Mouse (Mus musculus): ENCODE results near the gene Hist1h4c. TPM values are rescaled to one million over a fixed set of nuclear protein-coding genes. Genes with fewer than 3 reads are reported as not detected.

The Hist1h4c gene
- total RNA-seq (2022), result 10 to 100 TPM; 37.9 to 55.9 (median 45.3) TPM

DNA sequence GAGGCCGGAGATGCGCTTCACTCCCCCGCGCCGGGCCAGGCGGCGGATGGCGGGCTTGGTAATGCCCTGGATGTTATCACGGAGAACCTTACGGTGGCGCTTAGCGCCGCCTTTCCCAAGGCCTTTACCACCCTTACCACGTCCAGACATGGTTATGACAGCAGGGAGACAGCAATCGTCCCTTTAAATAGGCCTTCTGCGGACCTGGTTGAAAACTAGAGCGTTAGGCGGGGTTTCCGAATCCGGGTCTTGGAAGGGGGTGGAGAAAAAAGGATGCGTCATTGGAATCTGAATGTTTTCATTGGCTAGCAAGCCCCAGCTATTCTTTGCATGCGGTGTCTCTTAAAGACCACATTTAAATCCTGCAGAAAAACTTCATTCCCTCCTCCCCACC, at the start of gene Hist1h4c:
Hist1h4c (minus strand) TSS at position 155 of the 394 bp plus-strand sequence.
- DNase-seq (ENCODE audit: low spot score), result peak; percentile 100

DNA sequence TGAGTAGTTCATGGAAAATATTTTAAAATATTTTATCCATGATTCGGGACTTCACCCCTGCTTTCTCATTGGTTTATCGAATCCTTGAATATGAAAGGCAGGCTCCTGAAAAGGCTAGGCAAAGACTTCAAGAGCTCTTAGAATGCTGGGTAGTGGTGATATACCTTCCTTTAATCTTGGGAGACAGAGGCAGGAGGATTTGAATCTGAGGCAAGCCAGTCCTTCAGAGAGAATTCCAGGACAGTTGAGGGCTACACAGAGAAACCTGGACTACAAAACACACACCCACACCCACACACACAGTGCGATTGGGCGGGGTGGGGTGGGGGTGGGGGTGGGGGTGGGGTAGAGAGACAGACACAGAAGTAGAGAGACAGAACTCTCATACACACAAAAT, 49.6 kb upstream of the Hist1h4c start:
- DNase-seq (ENCODE audit: low spot score), result no peak

DNA sequence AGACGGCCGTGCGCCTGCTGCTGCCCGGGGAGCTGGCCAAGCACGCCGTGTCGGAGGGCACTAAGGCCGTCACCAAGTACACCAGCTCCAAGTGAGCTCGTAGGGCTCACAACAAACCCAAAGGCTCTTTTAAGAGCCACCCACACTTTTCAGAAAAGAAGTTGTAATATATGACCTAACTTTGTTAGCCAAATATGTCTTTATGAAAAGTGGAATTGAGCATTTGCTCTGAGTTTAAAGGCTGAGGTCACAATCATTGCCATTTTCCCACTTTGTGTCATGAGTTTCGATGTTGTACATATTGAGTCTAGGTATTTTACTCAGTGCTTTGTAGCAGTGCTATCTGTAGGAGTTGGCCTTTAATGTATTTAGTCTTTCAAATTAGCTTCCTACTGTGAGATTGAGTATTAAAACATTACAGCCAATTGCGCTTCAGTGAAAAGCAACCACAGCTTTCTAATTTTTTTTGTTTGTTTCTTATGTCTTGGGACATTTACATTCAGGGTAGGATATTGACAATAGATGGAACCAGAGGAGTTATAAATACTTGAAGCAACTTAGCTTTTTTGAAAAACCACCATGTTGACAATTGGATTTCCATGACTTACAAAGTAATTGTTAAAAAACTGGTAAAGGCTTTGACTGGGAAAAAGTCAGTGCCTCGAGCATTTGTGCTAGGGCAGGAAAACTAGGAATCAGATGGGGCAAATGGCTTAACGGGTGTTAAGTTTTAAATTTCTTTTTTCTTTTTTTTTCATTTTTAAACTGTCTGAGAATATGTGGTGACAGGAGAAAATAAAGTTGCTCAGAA, 49.0 kb upstream of the Hist1h4c start:
- DNase-seq (ENCODE audit: low spot score), result no peak

DNA sequence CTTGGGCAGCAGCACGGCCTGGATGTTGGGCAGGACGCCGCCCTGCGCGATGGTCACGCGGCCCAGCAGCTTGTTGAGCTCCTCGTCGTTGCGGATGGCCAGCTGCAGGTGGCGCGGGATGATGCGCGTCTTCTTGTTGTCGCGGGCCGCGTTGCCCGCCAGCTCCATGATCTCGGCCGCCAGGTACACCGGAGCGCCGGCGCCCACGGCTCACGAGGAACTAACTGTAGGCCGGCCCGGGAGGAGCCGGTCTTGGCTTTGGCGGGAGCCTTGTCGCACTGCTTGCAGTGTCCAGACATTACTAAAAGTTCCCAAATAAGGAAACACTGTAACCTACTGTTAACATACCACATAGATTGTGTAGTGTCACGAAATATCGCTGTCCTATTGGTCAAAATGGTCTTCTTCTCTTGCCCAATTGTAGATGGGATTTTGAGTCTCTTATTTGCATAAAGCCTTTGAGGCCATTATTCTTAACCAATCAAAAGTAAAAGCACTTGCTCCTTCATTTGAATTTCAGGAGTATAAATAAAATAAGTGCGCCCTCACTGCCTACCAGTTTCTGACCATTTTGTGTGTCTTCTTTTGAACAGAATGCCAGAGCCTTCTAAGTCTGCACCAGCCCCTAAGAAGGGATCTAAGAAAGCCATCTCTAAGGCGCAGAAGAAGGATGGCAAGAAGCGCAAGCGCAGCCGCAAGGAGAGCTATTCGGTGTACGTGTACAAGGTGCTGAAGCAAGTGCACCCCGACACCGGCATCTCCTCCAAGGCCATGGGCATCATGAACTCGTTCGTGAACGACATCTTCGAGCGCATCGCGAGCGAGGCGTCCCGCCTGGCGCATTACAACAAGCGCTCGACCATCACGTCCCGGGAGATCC, 48.2 kb upstream of the Hist1h4c start, which contains the start of gene Hist1h2bb:
Hist1h2bb (plus strand) TSS at position 534 of the 880 bp plus-strand sequence.
- peak; percentile 94 for DNase-seq (ENCODE audit: low spot score)

DNA sequence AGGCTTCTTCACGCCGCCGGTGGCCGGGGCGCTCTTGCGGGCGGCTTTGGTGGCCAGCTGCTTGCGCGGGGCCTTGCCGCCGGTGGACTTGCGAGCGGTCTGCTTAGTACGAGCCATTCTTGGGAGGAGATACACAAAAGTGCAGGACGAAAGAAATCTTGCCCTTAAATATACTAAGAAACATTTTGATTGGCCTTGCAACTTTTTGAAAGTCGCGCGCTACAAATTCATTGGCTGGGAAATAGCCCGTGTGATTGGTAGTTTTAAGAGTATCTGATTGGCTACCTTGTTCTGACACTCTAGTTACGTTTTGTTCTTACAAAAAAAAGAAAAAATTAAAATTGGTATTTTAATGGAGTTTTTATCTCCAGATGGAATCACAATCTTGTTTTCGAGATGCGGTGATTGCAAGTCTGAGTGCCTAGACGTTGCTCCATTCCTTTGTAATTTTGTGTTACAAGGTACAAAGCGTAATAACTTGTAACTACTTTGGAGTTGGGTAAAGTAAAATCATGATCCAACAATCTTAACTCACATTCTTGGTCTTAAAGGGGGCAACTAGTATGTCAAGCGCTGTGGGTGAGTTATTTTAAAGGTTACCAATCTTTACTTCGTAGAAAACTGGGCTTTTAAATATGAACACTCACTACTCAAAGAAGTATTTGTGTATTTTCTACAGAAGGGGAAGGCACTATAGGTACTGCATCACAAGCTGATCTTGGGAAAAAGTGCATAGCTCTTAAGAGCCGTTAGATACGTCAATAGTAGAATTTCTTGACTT, 47.3 kb upstream of the Hist1h4c start, which contains the start of gene Hist1h3c:
Hist1h3c (minus strand) TSS at position 222 of the 781 bp plus-strand sequence.
- DNase-seq (ENCODE audit: low spot score), result peak; percentile 87

DNA sequence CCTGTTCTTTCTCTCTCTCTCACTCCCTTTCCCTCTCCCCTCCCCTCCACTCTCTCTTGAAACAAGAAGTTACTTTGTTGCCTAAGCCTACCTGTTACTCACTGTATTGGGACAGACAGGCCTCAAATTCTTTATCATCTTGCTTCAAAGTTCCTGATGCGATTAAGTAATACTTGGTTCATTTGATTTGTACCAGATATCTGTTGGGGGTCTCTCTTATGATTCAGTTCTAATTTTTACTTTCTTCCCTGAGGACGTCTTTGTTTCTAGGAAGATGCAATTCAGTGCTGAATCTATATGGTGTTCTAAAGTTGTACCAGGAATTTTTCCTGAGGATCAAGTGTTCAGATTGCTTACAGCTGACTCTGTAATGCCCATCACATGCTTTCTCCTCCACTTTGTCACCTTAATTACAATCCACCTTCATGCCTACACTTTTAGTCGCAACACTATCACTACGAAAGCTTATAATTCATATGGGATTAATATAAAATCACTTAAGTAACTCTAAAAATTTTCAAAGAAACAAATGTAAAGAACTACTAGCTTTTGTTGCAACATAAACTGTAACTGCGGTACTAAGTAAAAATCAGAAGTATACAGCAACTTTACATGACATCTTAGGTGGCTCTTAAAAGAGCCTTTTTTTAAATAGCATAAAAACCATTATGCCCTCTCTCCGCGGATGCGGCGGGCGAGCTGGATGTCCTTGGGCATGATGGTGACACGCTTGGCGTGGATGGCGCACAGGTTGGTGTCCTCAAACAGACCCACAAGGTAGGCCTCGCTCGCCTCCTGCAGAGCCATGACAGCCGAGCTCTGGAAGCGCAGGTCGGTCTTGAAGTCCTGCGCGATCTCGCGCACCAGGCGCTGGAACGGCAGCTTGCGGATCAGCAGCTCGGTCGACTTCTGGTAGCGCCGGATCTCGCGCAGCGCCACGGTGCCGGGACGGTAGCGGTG, 46.4 kb upstream of the Hist1h4c start:
- DNase-seq (ENCODE audit: low spot score), result no peak

DNA sequence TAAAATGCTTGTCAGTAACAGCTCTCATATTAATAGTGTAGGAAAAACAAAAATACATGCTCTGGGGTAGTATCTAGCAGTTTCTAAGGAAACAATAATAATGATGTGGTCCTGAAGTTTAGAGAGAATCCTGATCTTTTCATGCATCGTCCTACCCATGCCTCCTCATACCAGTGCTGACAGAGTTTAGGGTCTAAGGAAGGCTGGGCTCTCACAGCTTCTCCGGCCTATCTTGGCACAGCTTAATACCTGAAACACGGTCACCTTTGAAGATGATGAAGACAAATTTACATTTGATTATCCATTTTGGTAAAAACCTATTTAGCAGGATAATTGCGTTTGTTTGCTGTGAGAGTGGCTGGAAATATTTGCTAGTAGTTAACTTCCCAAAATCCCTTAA, 45.7 kb upstream of the Hist1h4c start:
- no peak for DNase-seq (ENCODE audit: low spot score)

DNA sequence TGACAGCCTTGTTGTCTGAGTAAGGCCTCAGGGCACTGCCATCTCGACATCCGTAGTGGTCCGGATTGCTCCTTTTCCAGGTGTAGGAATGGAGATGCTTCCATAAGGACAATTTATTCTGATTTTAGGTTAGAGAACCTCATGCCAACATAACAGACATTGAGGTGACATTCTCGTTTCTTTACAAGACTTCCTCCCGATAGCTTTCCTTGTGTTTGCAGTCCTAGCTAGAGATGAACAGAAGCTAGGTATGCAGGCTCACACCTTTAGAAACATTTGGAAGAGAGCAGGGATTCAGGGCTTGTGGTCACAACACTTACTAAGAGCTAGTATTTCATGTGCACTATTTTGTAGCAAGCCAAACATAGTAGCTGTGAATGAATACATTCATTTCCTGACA, 45.0 kb upstream of the Hist1h4c start:
- DNase-seq (ENCODE audit: low spot score), result no peak

DNA sequence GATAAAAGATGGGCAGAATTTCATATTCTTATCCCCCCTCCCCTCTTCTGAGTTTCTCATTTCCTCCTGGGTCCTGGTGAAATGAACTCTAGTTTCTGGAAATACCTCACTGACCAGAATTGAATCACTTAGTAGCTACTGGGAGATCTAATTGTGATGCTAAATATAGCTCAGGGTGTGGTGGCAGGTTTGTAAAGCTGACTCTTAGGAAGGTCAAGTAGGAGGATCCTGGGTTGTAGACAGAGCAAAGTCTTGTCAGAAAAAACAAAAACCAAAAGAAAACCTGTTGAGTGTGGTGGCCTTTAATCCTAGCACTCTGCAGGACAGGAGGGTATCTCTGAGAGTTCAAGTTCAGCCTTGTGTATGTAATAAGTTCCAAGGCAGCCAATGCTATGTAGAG, 43.8 kb upstream of the Hist1h4c start:
- no peak for DNase-seq (ENCODE audit: low spot score)

DNA sequence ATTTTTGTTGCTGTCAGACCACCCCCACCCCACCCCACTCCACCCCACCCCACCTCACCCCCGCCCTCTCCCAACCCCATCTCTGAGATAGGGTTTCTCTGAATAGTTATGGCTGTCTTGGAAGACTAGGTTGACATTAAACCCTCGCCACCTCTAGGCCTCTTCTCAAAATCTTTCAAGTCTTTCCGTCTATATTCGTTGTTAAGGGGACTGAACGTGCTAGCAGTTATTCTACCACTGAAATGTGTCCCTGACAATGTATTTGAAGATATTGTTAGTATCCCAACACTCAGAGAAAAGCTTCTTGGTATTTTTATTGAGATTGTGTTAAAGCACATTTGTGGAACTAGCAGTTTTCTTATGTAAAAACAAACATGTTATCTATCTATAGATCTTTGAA, 42.7 kb upstream of the Hist1h4c start:
- no peak for DNase-seq (ENCODE audit: low spot score)

DNA sequence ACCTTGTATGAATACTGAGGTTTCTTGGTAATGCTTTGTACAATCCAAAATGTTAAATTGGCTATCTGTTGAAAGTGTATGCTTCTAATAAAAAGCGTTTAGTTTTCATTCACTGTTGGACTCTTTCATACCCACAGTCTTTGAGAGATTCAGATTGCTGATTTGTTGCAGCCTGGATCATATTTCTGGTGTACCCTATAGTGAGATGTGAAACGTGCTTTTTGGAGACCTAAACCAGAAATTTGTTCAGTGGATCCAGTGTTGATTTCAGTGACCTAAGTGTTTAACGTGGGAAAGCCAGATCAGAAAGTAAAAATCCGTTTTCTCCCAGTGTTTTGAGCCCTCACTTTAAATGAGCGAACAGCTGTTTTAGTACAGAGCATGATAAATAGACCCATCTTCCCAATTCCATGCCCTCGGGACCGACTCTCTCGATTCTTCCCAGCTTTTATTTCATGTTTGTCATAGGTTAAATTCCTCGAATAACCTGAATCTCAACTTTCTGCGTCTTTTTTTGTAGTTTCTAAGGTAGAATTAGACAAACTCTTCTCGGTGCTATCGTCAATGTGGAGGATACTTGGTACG, 42.1 kb upstream of the Hist1h4c start:
- no peak for DNase-seq (ENCODE audit: low spot score)

DNA sequence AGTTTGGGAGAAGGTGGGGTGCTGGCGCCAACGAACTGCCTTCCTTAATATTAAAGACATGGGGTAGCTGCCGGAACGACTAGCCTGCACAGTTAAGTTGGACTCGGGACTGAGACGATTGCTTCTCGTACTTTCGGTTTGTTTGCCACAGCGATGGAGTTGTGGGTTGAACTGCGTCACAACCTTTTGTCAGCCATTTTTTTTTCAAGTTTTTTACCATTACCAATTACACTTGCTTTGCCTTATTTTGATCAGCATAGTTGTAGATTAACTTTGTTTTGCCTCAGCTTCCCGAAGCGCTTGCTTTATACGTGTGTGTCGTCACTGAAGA, 41.6 kb upstream of the Hist1h4c start:
- DNase-seq (ENCODE audit: low spot score), result no peak

DNA sequence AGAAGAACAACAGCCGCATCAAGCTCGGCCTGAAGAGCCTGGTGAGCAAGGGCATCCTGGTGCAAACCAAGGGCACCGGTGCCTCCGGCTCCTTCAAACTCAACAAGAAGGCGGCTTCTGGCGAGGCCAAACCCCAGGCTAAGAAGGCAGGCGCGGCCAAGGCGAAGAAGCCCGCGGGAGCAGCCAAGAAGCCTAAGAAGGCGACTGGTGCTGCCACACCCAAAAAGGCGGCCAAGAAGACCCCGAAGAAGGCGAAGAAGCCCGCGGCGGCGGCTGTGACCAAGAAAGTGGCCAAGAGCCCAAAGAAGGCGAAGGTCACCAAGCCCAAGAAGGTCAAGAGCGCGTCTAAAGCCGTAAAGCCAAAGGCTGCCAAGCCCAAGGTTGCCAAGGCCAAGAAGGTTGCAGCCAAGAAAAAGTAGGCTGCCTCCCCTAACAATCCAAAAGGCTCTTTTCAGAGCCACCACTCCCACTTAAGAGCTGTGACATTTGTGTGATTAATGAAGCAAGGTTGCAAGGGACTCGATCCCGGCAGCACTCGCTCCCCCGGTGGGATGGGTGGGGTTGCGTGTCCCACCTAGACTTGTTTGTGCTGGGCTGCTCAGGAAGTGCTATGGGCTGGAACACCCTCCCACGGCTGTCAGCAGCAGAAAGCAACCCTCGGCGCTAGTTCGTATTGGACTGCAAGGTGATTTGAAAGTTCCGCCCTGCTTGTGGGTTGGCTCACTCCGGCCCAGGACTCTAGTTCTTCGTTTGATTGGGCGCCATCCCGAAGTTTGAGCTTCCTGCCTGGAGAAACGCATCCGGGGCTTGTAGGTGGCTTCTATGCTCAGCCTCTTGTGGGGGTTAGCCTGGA, 41.0 kb upstream of the Hist1h4c start:
- DNase-seq (ENCODE audit: low spot score), result peak; percentile 98

DNA sequence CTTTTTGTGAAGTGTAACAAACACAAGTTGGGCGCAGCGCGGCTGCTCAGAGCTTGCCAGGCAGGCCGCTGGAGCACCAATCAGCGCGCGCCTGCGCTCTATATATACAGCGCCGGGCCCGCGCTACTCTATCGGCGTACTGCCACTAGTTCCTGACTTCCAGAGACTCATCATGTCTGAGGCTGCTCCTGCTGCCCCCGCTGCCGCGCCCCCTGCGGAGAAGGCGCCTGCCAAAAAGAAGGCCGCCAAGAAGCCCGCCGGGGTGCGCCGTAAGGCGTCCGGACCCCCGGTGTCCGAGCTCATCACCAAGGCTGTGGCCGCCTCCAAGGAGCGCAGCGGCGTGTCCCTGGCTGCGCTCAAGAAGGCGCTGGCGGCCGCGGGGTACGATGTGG, 40.4 kb upstream of the Hist1h4c start, which contains the start of gene Hist1h1c:
Hist1h1c (plus strand) TSS at position 132 of the 392 bp plus-strand sequence.
- peak; percentile 89 for DNase-seq (ENCODE audit: low spot score)

DNA sequence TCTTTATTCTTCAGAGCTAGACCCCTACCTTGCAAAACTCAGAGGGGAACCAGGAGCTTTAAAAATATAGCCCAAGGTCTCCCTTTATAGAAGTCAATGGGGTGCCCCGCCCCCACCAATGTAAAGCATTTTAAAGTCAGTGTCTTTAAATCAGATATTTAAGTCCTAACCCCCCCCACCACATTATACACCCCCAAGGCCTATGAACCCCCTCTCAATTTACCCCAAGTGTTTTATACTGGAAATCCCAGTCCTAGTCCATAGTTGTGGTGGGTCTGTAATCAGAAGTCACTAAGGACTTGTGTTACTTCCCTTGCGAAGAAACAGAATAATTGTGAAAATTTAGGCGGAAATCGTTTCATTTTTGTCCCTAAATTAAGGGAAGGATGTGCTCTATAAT, 39.8 kb upstream of the Hist1h4c start:
- no peak for DNase-seq (ENCODE audit: low spot score)

DNA sequence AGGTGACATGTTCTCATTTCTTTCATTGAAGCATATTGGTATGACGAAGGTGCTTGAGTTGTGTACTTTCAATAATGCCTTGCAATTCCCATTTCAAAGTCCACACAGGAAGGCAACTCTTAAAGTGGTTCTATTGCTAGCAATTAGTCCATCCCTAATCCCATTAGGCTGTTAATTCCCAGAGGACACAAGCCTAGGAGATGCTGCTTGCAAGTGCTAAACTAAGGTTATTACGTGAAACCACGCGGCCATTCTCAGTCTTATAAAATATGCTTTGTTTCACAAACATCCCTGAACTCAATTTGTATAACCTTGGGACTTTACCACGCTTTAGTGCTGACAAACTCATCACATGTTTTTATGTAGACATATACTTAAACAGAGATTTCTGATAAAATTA, 38.8 kb upstream of the Hist1h4c start:
- DNase-seq (ENCODE audit: low spot score), result no peak

DNA sequence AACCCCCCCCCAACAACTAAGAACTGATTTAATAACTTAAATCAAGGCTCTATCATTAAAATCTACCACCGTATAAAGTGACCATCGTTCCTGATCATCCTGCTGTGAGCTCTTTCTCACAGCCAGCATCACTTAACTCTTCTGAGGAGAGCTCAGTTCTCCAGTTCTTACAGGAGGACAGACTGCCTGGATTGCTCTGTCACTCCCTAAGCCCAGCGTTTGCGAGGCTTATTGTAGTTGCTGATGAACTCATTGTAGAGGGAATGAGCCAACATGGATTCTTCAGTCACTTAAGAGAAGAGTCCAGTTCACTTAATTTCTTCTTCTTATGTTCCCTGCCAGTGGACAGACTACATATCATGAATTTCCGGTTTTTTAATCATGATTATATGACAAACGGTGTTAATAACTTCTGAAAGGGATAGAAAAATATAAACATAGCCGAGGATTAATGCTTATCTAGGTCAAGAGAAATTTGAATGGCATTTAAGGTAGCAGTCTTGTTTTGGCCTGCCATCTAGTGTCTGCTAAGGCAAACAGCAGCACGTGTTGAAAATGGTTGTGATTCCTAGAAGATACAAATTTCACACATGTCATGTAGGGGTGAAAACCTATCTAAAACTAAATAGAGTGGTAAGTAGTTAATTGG, 34.0 kb upstream of the Hist1h4c start:
- DNase-seq (ENCODE audit: low spot score), result peak; percentile 54

DNA sequence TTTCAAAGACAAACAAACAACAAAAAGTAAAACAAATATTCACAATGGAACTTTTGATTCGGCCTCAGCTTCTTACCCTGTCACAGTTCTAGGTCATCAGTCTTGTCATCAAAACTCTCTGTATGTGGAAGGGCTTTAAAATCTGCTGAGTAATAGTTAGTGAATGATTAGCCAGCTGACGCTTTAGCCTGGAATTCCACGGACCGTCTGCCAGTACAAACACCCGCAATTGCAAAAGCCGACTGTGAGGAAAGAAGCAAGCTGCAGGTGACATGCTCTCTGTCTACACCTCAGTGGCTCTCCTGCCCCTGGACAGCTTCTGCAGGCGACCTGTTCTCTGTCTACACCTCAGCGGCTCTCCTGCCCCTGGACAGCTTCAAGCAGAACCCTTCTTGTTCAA, 32.2 kb upstream of the Hist1h4c start:
- DNase-seq (ENCODE audit: low spot score), result no peak

DNA sequence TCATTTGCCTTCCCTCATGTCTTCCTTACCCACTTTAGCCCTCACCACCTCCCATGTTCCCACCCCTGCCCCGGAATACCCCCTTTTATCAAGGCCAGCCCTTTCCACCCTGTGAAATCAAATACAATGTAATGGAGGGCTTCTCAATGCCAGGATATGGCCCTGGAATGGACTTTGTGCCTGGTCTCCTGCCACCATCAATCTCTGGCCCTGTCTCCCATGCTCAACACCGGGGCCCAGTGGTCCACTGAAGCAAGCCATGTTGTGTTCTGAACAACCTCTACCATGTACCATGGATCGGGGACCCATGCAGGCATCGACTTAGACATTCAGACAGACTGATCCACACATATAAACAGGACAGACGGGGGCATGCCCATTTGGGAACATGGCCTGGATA, 31.5 kb upstream of the Hist1h4c start:
- no peak for DNase-seq (ENCODE audit: low spot score)

Measured in heart, adult 8-10 months (tissue).